Mouse (Mus musculus) stomach, postnatal 0 days (tissue): ENCODE data around the gene Pgpep1l. TPM values are rescaled to one million over a fixed set of nuclear protein-coding genes. Genes with fewer than 3 reads are reported as not detected.
A peak's percentile ranks its signal among the peaks of the same experiment; 100 is the strongest.

ENCODE experiments used
- ATAC-seq: fragments of 200-750 bp; cut with Nextera tagmentation; 2 replicates; pipeline ENCODE4 v1.8.0; 2017; ENCODE audit not compliant: low FRiP score, low TSS enrichment
- DNase-seq: peaks from one replicate; pipeline ENCODE4 v3.0.0-alpha.2; 2016; ENCODE audit warnings: low spot score
- H3K27ac ChIP-seq: fragments of 300-500 bp; sonication (generic); replicated peaks from 2 replicates; pipeline ENCODE4 v1.5.1; 2014; ENCODE audit warnings: mild to moderate bottlenecking, control low read depth
- H3K27me3 ChIP-seq: fragments of 300-500 bp; sonication (generic); 2 replicates; pipeline ENCODE4 v1.6.1; 2014; ENCODE audit warnings: low read length; ENCODE audit not compliant: control insufficient read depth, insufficient read depth
- H3K36me3 ChIP-seq: fragments of 300-500 bp; sonication (generic); 2 replicates; pipeline ENCODE4 v1.6.1; 2014; ENCODE audit warnings: low read length, mixed read lengths; ENCODE audit not compliant: control insufficient read depth, insufficient read depth
- H3K4me1 ChIP-seq: fragments of 300-500 bp; sonication (generic); replicated peaks from 2 replicates; pipeline ENCODE4 v1.6.1; 2014; ENCODE audit warnings: antibody characterized with exemption; ENCODE audit not compliant: control insufficient read depth, insufficient read depth
- H3K4me2 ChIP-seq: fragments of 300-500 bp; sonication (generic); replicated peaks from 2 replicates; pipeline ENCODE4 v1.6.1; 2014; ENCODE audit warnings: low read depth, mild to moderate bottlenecking, control low read depth, moderate library complexity
- H3K4me3 ChIP-seq: fragments of 300-500 bp; sonication (generic); 2 replicates; pipeline ENCODE4 v1.5.1; 2014; ENCODE audit warnings: low read depth, low read length, control low read depth
- H3K9ac ChIP-seq: fragments of 300-500 bp; sonication (generic); 2 replicates; pipeline ENCODE4 v1.6.1; 2014; ENCODE audit warnings: mild to moderate bottlenecking, low read length, control low read depth, mixed read lengths
- H3K9me3 ChIP-seq: fragments of 300-500 bp; sonication (generic); 2 replicates; pipeline ENCODE4 v1.6.1; 2016; ENCODE audit warnings: low read length; ENCODE audit not compliant: control insufficient read depth
- CTCF ChIP-seq: IDR thresholded peaks from 2 replicates; pipeline ENCODE4 v1.5.1; 2016; ENCODE audit warnings: antibody characterized with exemption, low read depth, mild to moderate bottlenecking, moderate library complexity
- EP300 ChIP-seq: optimal IDR thresholded peaks from 2 replicates; pipeline ENCODE3; 2016; ENCODE audit warnings: antibody characterized with exemption
- WGBS: fragments of 180-500 bp; shearing (Covaris S2); extraction: QIAGEN DNeasy Blood & Tissue Kit; methylation state at CpG from one replicate; pipeline ENCODE4 v1.1.7; 2014; 5-methylcytosine and 5-hydroxymethylcytosine counted together
- polyA plus RNA-seq: library from polyadenylated mRNA; unstranded; fragments of >200 nt; fragmentation: Nextera tagmentation; extraction: Ambion mirVana; gene quantifications from 2 replicates; pipeline ENCODE4 v1.2.1, GENCODE M21; 2015

The Pgpep1l gene
- polyA plus RNA-seq, 1 experiment from 2014 or later: not detected

GRCm38 (mm10) chr7:68227021-68227420 is 37.0 kb downstream of the Pgpep1l start:
- Histone ChIP-seq H3K4me1 (no peaks in the 10 kb centered on the region), H3K27ac (no peak overlapping the region), H3K27me3 (no peaks in the 10 kb centered on the region), H3K36me3 (peaks cover 19% of the 10 kb centered on the region), H3K9ac (no peak overlapping the region), H3K4me2 (no peak overlapping the region), H3K9me3 (no peaks in the 10 kb centered on the region), H3K4me3 (no peak overlapping the region)
- ATAC-seq (no peak), DNase-seq (no peak)
- TF ChIP-seq EP300: no peak
- 86% methylated on average over 11 of the region's 11 CpGs for WGBS

DNA sequence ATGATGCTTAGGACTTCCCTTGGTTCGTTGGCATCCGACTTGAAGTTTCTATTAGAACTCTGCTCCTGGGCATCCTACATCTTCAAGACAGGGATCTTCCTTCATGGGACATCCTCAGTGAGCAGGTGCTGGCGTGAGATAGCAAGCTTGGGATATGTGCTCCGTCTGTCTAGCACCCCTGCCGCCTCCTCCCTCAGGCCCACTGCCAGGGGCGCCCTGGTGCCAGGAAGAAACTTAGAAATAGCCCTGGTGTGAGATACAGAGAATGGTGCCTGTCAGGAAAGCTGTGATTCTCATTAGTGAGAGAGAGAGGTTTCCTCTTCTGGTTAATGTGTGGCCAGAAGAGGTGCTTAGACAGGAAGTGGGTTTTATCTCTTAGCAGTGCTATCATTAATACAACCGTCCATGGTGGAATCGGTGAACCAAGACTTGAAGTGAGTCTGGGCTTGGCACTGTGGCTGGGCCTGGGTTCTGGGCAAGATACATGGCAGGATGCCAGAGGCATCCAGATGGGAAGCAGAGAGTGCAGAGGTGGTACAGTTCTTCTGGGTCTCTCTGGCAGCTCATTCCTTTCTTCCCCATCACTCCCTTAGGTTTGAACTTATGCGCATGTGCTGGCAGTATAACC is 38.5 kb downstream of the Pgpep1l start:
- no peak overlapping the region for H3K4me3 ChIP-seq
- H3K4me2 ChIP-seq: no peak overlapping the region
- TF ChIP-seq CTCF: no peak
- TF ChIP-seq EP300: no peak
- no peak for DNase-seq
- H3K27ac ChIP-seq: no peak overlapping the region
- no peak overlapping the region for H3K9ac ChIP-seq
- H3K9me3 ChIP-seq: no peaks in the 10 kb centered on the region
- H3K4me1 ChIP-seq: no peaks in the 10 kb centered on the region
- 81% methylated on average over 9 of the region's 9 CpGs for WGBS
- no peak for ATAC-seq
- H3K27me3 ChIP-seq: no peaks in the 10 kb centered on the region
- H3K36me3 ChIP-seq: peaks cover 19% of the 10 kb centered on the region

DNA sequence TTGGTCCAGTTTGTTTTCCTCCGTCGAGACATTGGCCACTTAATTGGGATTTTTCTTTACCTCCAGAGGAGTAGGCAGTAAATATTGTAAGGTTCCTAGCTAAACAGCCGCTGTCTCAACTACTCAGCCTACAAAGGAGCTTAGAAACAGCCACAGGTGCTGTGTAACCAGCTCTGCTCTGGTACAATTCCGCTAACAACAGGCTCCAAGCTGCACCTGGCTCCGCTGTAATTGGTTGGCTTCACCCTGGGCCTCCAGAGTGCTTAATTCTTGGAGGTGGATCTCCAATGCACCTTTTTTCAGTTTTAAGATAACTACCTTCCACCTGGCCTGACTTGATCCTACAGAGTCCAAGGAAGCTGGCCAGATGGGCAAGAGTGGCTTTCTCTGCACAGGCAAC is 40.0 kb downstream of the Pgpep1l start:
- ATAC-seq (no peak), DNase-seq (no peak)
- Histone ChIP-seq H3K4me3 (no peak overlapping the region), H3K9me3 (no peaks in the 10 kb centered on the region), H3K4me1 (no peaks in the 10 kb centered on the region), H3K36me3 (peaks cover 17% of the 10 kb centered on the region), H3K27ac (peak overlapping the region; percentile 85; the same call in 1 of the 2 replicates), H3K9ac (no peak overlapping the region), H3K4me2 (no peak overlapping the region), H3K27me3 (no peaks in the 10 kb centered on the region)
- 92% methylated on average over 5 of the region's 5 CpGs for WGBS
- TF ChIP-seq EP300 (no peak), CTCF (no peak)

GRCm38 (mm10) chr7:68223356-68223808 is 40.7 kb downstream of the Pgpep1l start:
- TF ChIP-seq EP300: no peak
- no peak for TF ChIP-seq CTCF

GRCm38 (mm10) chr7:68221677-68222230 is 42.3 kb downstream of the Pgpep1l start:
- no peak overlapping the region for H3K9ac ChIP-seq
- no peak overlapping the region; the same call in 1 of the 2 replicates for H3K27ac ChIP-seq
- no peak for DNase-seq
- no peak for TF ChIP-seq CTCF
- TF ChIP-seq EP300: no peak
- no peaks in the 10 kb centered on the region for H3K4me1 ChIP-seq
- H3K4me2 ChIP-seq: no peak overlapping the region
- H3K36me3 ChIP-seq: peaks cover 20% of the 10 kb centered on the region
- ATAC-seq: no peak
- WGBS: 67% methylated on average over 9 of the region's 9 CpGs
- H3K27me3 ChIP-seq: no peaks in the 10 kb centered on the region
- H3K4me3 ChIP-seq: no peak overlapping the region
- H3K9me3 ChIP-seq: no peaks in the 10 kb centered on the region

More at GRCm38 (mm10) chr7:68223356-68223808, 40.7 kb downstream of the Pgpep1l start:
- Histone ChIP-seq H3K9me3 (no peaks in the 10 kb centered on the region), H3K27me3 (no peaks in the 10 kb centered on the region), H3K4me1 (no peaks in the 10 kb centered on the region), H3K9ac (no peak overlapping the region), H3K4me3 (no peak overlapping the region), H3K27ac (peak overlapping the region; percentile 85), H3K36me3 (peaks cover 23% of the 10 kb centered on the region), H3K4me2 (no peak overlapping the region)
- DNase-seq (no peak), ATAC-seq (peak; percentile 77; the same call in 1 of the 2 replicates)
- 40% methylated on average over 13 of the region's 13 CpGs for WGBS

GRCm38 (mm10) chr7:68218879-68219278 is 45.2 kb downstream of the Pgpep1l start:
- Histone ChIP-seq H3K9me3 (no peaks in the 10 kb centered on the region), H3K9ac (no peak overlapping the region), H3K4me1 (no peaks in the 10 kb centered on the region), H3K4me2 (no peak overlapping the region), H3K27ac (no peak overlapping the region), H3K4me3 (no peak overlapping the region), H3K36me3 (peaks cover 15% of the 10 kb centered on the region), H3K27me3 (no peaks in the 10 kb centered on the region)
- ATAC-seq (no peak), DNase-seq (no peak)
- TF ChIP-seq EP300: no peak
- TF ChIP-seq CTCF: no peak
- WGBS: 86% methylated on average over 11 of the region's 11 CpGs
